Mouse (Mus musculus) embryonic facial prominence, embryonic 10.5 days (tissue): ENCODE measurements around the gene Lrch1. TPM values are rescaled to one million over a fixed set of nuclear protein-coding genes. Genes with fewer than 3 reads are reported as not detected.

ENCODE experiments used
- DNase-seq: peaks from one replicate; pipeline ENCODE4 v3.0.0-alpha.2; 2017; ENCODE audit warnings: low spot score
- H3K27ac ChIP-seq: fragments of 300-500 bp; sonication (generic); replicated peaks from 2 replicates; pipeline ENCODE4 v1.5.1; 2016; ENCODE audit warnings: mild to moderate bottlenecking
- H3K27me3 ChIP-seq: fragments of 300-500 bp; sonication (generic); replicated peaks from 2 replicates; pipeline ENCODE4 v1.6.1; 2016; ENCODE audit warnings: low read depth, mild to moderate bottlenecking; ENCODE audit not compliant: poor library complexity, severe bottlenecking
- H3K36me3 ChIP-seq: fragments of 300-500 bp; sonication (generic); replicated peaks from 2 replicates; pipeline ENCODE4 v1.6.1; 2016; ENCODE audit warnings: mild to moderate bottlenecking, moderate library complexity
- H3K4me1 ChIP-seq: fragments of 300-500 bp; sonication (generic); 2 replicates; pipeline ENCODE4 v1.6.1; 2016
- H3K4me3 ChIP-seq: fragments of 300-500 bp; sonication (generic); 2 replicates; pipeline ENCODE4 v1.5.1; 2016; ENCODE audit warnings: mild to moderate bottlenecking, moderate library complexity
- H3K9me3 ChIP-seq: fragments of 300-500 bp; sonication (generic); 2 replicates; pipeline ENCODE4 v1.6.1; 2016; ENCODE audit warnings: mild to moderate bottlenecking
- WGBS: fragments of 180-500 bp; shearing (Covaris S2); methylation state at CpG from one replicate; pipeline ENCODE4 v1.1.7; 2016; 5-methylcytosine and 5-hydroxymethylcytosine counted together
- polyA plus RNA-seq: library from polyadenylated mRNA; unstranded; fragments of >200 nt; fragmentation: Nextera tagmentation; extraction: Ambion mirVana; gene quantifications from 2 replicates; pipeline ENCODE4 v1.2.1, GENCODE M21; 2016

Lrch1 gene
- polyA plus RNA-seq, 1 experiment from 2014 or later = 9.1 TPM

DNA sequence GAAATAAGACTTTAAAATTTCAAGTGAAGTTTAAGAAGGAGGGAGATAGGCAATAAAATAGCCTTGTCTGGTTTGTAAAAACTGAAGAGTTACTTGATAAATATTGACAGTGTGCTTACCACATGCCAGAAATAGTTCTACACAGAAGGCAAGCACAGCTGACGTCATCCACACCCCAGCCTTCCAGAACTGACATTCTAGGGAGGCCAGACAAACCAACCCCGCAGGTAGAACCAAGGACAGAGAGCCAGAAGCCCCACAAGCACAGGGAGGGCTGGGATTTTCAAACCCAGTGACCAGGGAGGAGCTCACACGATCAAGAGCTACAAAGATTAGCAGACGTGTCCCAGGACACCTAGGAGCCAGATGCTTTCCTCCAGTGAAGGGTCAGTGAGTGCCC, 76.5 kb downstream of the Lrch1 start:
- H3K36me3 ChIP-seq = no peaks in the 10 kb centered on the region
- H3K27ac ChIP-seq = 0 out of 2 replicates have a peak overlapping the region, but pooled peaks have one; percentile 8
- no peaks in the 10 kb centered on the region for H3K27me3 ChIP-seq
- H3K4me3 ChIP-seq = no peak overlapping the region
- WGBS = 63% methylated on average over 4 of the region's 4 CpGs
- H3K9me3 ChIP-seq = no peaks in the 10 kb centered on the region
- peaks cover 42% of the 10 kb centered on the region for H3K4me1 ChIP-seq
- DNase-seq = no peak

DNA sequence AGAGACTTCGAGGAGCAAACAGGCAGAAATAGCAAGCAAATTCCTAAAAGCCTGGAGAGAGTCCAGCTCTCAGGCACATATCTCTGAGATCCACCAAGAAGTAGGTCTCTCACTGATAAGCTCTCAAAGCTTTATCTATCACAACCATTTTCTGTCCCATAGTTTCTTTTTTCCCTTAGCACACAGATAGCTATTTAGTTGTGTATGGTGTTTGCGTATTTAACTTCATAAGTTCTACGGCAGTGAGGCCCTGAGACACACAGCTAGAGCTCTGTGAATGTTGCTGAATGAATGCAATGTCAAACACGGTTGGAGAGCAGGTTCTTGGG, 78.8 kb downstream of the Lrch1 start:
- Histone ChIP-seq H3K36me3 (no peaks in the 10 kb centered on the region), H3K4me3 (no peak overlapping the region), H3K27me3 (no peaks in the 10 kb centered on the region), H3K9me3 (no peaks in the 10 kb centered on the region), H3K27ac (no peak overlapping the region), H3K4me1 (peaks cover 58% of the 10 kb centered on the region)
- no peak for DNase-seq
- WGBS = 80% methylated on average over 4 of the region's 4 CpGs

DNA sequence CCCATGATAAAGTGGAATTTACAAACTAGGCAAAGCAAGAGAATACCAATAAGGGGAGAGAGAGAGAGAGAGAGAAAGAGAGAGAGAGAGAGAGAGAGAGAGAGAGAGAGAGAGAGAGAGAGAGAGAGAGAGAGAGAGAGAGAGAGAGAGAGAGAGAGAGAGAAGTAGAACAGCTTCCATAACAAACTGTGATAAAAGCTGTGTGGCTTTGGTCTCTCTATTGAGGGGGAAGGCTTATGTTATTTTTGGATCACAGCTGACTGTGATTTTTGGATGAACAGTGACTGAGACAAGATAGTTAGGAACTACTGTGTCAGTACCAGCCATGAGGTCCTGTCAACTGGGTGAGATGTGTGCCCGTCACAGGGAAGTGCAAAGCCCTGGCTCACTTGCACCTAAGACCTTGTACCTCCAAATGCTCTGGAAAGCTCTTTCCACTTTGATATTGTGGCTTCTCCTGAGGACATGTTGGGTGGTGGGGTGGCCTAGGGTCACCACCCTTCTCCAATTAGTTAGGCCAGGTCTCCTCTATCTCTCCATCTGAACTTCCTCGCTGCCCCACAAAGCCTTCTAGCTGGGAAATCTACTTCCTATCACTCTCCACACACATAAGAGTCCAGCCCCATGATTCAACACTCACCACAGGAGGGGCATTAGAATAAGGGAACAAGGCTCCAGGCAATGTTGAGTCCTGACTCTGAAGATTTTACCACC, 79.3 kb downstream of the Lrch1 start:
- DNase-seq = no peak
- Histone ChIP-seq H3K4me1 (peaks cover 57% of the 10 kb centered on the region), H3K36me3 (no peaks in the 10 kb centered on the region), H3K9me3 (no peaks in the 10 kb centered on the region), H3K27ac (no peak overlapping the region), H3K4me3 (no peak overlapping the region), H3K27me3 (no peaks in the 10 kb centered on the region)
- 86% methylated on average over 2 of the region's 2 CpGs for WGBS

DNA sequence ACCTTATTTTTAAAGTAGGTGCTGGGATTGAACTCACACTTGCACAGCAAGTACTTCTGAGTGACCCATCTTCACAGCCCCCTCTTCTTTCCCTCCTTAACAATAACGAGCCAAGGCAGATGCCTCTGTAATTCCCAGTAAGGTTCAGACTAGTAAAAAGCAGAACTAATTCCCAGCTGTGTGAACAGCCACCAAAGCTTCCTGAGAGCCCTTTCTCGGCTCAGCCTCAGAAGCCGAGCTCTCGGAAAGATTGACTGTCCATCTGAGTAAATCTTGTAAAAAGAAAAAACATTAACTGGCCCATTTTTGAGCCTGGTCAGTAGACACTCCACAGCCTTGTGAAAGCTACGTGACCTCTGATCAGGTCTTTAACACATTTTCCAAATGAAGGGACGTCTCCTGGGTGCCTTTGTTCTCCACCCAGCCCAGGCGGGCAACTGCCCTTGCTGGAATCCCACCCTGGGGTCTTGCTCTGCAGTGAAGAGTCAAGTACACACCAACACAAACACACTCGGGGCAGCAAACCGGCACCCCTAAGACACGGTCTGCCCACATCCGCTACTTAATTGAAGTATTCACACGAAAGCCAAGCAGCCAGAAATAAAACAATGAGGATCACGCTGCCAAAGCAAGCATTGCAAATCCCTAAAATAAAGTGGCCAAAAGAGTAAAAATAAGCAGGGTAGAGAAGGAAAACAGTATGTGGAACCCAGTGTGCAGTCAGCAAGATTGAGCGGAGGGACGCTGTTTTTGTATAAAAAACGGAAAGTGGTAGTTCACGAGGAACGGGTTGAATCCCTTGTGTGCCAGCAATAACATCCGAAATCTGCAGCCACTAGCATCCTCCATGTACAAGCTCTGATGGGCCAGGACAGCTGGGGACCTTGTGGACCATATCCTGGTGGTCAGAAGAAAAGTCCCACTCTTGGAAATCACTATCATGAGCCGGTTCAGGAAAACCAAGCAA, 80.3 kb downstream of the Lrch1 start:
- H3K9me3 ChIP-seq = no peaks in the 10 kb centered on the region
- WGBS = 50% methylated on average over 20 of the region's 20 CpGs
- no peaks in the 10 kb centered on the region for H3K36me3 ChIP-seq
- no peak for DNase-seq
- H3K27ac ChIP-seq = peak overlapping the region; percentile 26; the same call in 1 of the 2 replicates
- H3K27me3 ChIP-seq = no peaks in the 10 kb centered on the region
- H3K4me3 ChIP-seq = no peak overlapping the region
- peaks cover 52% of the 10 kb centered on the region for H3K4me1 ChIP-seq

DNA sequence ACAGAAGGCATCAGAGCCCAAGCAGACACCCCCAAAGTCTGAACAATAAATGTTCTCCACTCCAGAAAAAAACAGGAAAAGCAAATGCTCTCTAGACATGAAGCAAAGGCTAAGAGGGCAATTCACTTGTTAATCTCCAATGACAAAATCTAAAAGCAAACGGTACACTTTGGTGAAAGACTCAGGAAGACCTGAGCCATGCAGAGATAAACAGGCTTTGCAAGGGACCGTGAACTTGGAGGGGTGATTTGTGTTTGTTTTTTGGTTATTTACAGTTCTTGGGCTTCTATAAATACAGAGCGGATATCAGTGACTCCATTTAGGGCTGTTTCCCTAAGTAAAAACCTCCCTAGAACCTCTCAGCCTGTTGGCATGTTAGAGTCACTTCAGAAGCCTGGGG, 81.9 kb downstream of the Lrch1 start:
- DNase-seq = no peak
- Histone ChIP-seq H3K36me3 (no peaks in the 10 kb centered on the region), H3K27ac (peak overlapping the region; percentile 27; the same call in 1 of the 2 replicates), H3K27me3 (no peaks in the 10 kb centered on the region), H3K4me3 (no peak overlapping the region), H3K9me3 (no peaks in the 10 kb centered on the region), H3K4me1 (peaks cover 43% of the 10 kb centered on the region)
- WGBS = 74% methylated on average over 3 of the region's 3 CpGs

DNA sequence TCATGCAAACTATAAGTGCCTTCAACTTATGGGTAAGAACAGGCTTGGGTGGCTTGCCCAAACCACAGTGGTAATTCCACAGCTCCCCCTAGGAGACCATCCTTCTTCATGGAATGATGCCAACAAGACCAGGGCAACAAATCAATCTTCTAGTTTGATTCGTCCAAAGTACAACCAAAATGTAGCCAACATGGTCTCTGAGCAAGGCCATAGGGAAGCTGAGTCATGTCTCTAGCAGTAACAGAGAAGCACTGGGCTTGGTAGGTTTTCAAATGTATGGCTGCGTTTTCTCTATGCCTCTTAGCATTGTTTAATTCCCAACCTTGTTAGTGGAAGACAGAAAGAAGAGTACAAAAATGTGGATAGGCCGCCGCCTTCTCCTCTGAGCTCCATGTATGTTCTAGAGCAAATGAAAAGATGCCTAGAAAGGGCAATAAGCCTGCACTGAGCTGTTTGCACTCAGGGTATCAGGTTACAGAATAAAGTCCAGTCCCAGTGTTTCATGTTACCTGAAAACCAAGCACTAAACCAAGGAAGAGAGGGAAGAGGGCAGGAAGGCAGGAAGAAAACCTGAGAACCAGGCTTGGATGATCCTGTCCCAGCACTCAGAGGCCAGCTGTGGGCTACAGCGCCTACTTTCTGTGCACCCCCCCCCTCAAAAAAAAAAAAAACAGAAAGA, 82.7 kb downstream of the Lrch1 start:
- 78% methylated on average over 5 of the region's 5 CpGs for WGBS
- H3K4me3 ChIP-seq = no peak overlapping the region

DNA sequence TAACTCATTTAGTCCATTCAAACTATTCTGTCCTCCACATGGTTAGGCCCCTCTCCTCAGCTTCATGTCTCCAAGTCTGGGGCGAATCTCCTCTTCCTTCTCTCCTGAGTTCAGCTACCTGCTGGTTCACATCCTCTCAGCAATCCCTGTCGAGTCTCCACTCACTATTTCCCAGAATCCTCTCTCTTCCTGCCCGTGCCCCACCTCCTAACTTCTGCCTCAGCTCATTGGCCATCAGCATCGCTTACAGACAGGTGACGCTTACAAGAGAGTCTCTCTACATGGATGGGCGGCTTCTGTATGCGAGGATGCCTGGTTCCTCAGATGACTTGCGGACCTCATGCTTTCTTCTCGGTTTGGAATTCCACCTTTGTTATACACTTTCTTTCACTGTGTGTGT, 86.2 kb downstream of the Lrch1 start:
- H3K4me1 ChIP-seq = peaks cover 18% of the 10 kb centered on the region
- no peak overlapping the region for H3K4me3 ChIP-seq
- WGBS = 92% methylated on average over 9 of the region's 9 CpGs
- H3K9me3 ChIP-seq = no peaks in the 10 kb centered on the region
- H3K27ac ChIP-seq = no peak overlapping the region
- DNase-seq = no peak
- no peaks in the 10 kb centered on the region for H3K27me3 ChIP-seq
- peaks cover 6% of the 10 kb centered on the region for H3K36me3 ChIP-seq

More for the DNA sequence above, 82.7 kb downstream of the Lrch1 start:
- no peak for DNase-seq
- H3K4me1 ChIP-seq = peaks cover 37% of the 10 kb centered on the region
- no peaks in the 10 kb centered on the region for H3K9me3 ChIP-seq
- H3K27ac ChIP-seq = peak overlapping the region; percentile 27; the same call in 1 of the 2 replicates
- H3K27me3 ChIP-seq = no peaks in the 10 kb centered on the region
- no peaks in the 10 kb centered on the region for H3K36me3 ChIP-seq

DNA sequence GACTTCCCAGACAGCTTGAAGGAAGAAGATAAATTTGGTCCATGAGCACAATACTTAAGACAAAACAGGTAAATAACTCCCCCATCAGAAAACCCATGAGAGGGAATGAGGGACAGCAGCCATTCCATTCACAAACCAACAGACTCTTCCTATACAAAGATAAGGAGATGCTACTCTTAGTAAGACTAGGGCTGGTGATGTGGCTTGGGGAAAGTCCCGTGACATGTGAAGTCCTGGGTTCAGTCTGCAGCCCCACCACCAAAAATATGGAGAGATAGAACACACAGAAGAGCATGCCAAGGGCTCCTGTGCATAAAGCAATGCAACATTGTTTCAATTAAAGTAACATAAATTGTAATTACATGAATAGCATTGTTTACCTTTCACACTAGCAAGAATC, 88.5 kb downstream of the Lrch1 start:
- Histone ChIP-seq H3K4me1 (0 out of 2 replicates have a peak, but pooled peaks cover 2% of the 10 kb centered on the region), H3K4me3 (no peak overlapping the region), H3K27me3 (no peaks in the 10 kb centered on the region), H3K36me3 (peaks cover 11% of the 10 kb centered on the region), H3K9me3 (no peaks in the 10 kb centered on the region), H3K27ac (no peak overlapping the region)
- no peak for DNase-seq
- 95% methylated on average over 1 of the region's 1 CpGs for WGBS

DNA sequence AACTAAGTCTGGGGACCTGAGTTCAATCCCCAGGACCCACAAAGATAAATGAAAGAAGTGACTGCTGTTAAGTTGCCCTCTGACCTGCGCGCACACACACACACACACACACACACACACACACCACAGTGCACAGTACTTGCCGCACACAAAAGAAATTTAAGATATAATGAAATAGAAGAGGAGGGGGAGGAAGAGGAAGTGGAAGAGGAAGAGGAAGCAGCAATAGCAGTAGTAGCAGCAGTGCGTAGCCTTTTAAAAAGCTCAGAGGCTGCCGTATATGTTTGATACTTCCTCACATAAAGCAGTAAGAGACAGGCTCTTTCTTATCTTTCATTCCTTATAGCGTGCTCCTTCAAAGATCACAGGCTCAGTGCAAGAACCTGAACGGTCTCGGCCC, 92.2 kb downstream of the Lrch1 start:
- H3K9me3 ChIP-seq = no peaks in the 10 kb centered on the region
- no peak overlapping the region for H3K27ac ChIP-seq
- no peak overlapping the region for H3K4me3 ChIP-seq
- peaks cover 11% of the 10 kb centered on the region for H3K36me3 ChIP-seq
- H3K4me1 ChIP-seq = peaks cover 27% of the 10 kb centered on the region
- 92% methylated on average over 8 of the region's 8 CpGs for WGBS
- DNase-seq = no peak
- H3K27me3 ChIP-seq = no peaks in the 10 kb centered on the region

DNA sequence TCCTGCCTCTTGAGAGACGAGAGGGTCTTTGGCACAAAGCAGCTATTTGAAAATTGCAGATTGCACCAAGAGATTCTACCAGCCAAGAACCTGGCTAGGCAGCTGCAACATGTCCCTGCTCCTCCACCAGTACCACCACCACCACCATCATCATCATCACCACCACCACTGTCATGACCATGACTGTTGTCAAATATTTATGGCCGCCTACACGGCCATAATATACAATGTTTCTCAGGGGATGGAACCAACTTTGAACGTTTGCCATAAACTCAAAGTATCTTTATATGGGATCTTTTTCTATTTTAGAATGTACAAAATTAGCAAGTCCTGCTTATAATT, 93.9 kb downstream of the Lrch1 start:
- 90% methylated on average over 4 of the region's 4 CpGs for WGBS
- Histone ChIP-seq H3K27me3 (no peaks in the 10 kb centered on the region), H3K36me3 (peaks cover 11% of the 10 kb centered on the region), H3K9me3 (no peaks in the 10 kb centered on the region), H3K4me1 (peaks cover 27% of the 10 kb centered on the region), H3K4me3 (no peak overlapping the region), H3K27ac (no peak overlapping the region; the same call in 1 of the 2 replicates)
- DNase-seq = no peak

DNA sequence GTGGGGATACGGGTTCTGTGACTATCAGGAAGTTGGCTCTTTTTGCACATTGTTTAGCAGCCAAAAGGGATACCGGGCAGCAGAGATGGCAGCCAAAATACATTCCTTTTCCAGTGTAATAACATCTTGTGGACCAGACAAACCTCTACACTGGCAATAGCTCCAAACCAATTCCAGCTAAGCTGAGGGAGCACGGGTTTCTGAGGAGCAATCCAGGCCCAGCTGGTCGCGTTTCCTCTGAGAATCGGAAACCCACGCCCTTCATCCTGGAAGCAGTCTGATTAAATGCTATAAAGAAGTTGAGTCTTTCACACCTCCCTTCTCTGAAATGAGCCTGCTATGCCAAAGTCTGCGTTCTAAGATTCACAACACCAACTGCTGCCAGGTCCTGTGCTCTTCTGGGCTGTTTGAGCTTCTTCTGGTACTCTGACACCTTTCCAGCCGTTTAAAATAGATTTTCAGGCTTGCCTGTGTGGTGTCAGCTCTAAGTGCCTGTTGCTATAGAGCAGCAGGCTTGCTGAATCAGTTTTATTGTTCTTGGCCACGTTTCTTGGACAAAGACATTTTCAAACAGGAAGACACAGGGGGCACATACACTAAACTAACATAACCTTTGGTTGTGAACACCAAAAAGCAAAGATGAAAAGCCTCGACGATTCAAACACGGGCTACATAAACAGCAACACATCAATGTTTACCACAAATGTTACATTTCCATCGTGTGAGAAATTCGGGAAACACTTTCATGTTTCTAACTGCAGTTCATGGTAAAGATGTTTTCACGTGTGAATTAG, 94.5 kb downstream of the Lrch1 start:
- H3K9me3 ChIP-seq = no peaks in the 10 kb centered on the region
- H3K36me3 ChIP-seq = peaks cover 11% of the 10 kb centered on the region
- peaks cover 27% of the 10 kb centered on the region for H3K4me1 ChIP-seq
- H3K27ac ChIP-seq = peak overlapping the region; percentile 77
- DNase-seq = no peak
- WGBS = 53% methylated on average over 16 of the region's 16 CpGs
- no peaks in the 10 kb centered on the region for H3K27me3 ChIP-seq
- H3K4me3 ChIP-seq = no peak overlapping the region

DNA sequence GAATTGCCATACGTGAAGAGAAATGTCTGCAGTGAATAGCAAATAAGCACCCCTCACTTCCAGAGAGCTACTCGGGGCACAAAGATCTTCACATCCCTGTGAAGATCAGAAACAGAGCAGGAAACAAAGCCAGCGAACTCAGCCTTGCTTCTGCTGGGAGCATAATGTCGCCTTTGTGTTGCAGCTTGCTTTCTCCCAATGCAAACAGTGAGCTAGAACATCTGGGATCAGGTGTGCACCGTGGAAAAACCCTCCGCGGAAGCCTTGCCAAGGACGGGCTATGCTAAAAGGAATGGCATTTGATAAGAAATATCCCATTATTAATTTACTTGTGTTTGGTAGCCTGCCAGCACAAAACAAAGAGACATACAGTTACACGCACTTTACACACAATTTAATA, 95.8 kb downstream of the Lrch1 start:
- Histone ChIP-seq H3K36me3 (peaks cover 5% of the 10 kb centered on the region), H3K27me3 (no peaks in the 10 kb centered on the region), H3K9me3 (no peaks in the 10 kb centered on the region), H3K4me3 (no peak overlapping the region), H3K27ac (peak overlapping the region; percentile 54), H3K4me1 (peaks cover 31% of the 10 kb centered on the region)
- no peak for DNase-seq
- 40% methylated on average over 9 of the region's 9 CpGs for WGBS
